Mouse (Mus musculus): ENCODE results near the gene Zbed4. TPM values are rescaled to one million over a fixed set of nuclear protein-coding genes. Genes with fewer than 3 reads are reported as not detected.
A peak's percentile ranks its signal among the peaks of the same experiment; 100 is the strongest.
"Not testable (repeated sequence)": the region's sequence is repeated elsewhere in the genome, so short reads cannot be mapped to it uniquely, and the experiment has no call there.

The Zbed4 gene
- polyA plus RNA-seq, 1 experiment from 2014 or later = 4.9 TPM

- TF ChIP-seq CTCF (IDR thresholded peaks at IDR 0.05; ENCODE audit: low read depth) = no peak
- WGBS = 78% methylated on average over 8 of the region's 8 CpGs
- Histone ChIP-seq H3K4me3 (ENCODE audit: low read depth, low read length) (no peak overlapping the region), H3K4me1 (replicated peaks; ENCODE audit: control insufficient read depth, insufficient read depth, low read length) (0 out of 2 replicates have a peak, but pooled peaks cover under 1% of the 10 kb centered on the region), H3K9ac (ENCODE audit: low read depth, low read length) (no peak overlapping the region), H3K36me3 (ENCODE audit: control insufficient read depth, insufficient read depth) (peaks cover 55% of the 10 kb centered on the region), H3K27me3 (replicated peaks; ENCODE audit: control insufficient read depth, insufficient read depth, low read length) (no peaks in the 10 kb centered on the region), H3K27ac (ENCODE audit: low read depth, low read length) (no peak overlapping the region), H3K4me2 (replicated peaks; ENCODE audit: low read depth) (no peak overlapping the region), H3K9me3 (ENCODE audit: control insufficient read depth) (no peaks in the 10 kb centered on the region)
- ATAC-seq = no peak
Observed at GRCm38 (mm10) chr15:88808121-88808520, 56.7 kb downstream of the Zbed4 start.

DNA sequence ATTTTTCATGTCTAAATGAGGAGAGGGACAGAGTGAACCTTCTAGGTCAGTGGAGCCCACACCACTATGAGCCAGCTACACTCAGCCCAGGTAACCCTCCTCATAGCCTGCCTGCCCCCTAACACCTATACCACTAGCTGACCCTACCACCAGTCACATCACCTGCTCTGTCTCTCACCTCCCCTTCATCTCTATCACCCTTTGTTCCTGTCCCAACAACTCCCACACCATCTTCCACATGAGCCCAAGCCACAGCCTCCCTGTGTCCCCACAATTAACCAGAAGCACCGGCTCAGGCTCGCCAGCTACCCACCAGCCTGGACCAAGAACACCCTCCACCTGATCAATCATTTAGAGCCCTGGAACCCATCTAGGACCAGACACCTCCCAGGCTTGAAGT, 58.9 kb downstream of the Zbed4 start:
- Histone ChIP-seq H3K4me3 (ENCODE audit: low read depth, low read length) (no peak overlapping the region), H3K36me3 (ENCODE audit: control insufficient read depth, insufficient read depth) (peaks cover 60% of the 10 kb centered on the region), H3K4me1 (replicated peaks; ENCODE audit: control insufficient read depth, insufficient read depth, low read length) (no peaks in the 10 kb centered on the region), H3K9ac (ENCODE audit: low read depth, low read length) (no peak overlapping the region), H3K4me2 (replicated peaks; ENCODE audit: low read depth) (no peak overlapping the region), H3K27me3 (replicated peaks; ENCODE audit: control insufficient read depth, insufficient read depth, low read length) (no peaks in the 10 kb centered on the region), H3K9me3 (ENCODE audit: control insufficient read depth) (no peaks in the 10 kb centered on the region), H3K27ac (ENCODE audit: low read depth, low read length) (no peak overlapping the region)
- 90% methylated on average over 2 of the region's 2 CpGs for WGBS
- ATAC-seq = no peak
- TF ChIP-seq CTCF (IDR thresholded peaks at IDR 0.05; ENCODE audit: low read depth) = no peak

DNA sequence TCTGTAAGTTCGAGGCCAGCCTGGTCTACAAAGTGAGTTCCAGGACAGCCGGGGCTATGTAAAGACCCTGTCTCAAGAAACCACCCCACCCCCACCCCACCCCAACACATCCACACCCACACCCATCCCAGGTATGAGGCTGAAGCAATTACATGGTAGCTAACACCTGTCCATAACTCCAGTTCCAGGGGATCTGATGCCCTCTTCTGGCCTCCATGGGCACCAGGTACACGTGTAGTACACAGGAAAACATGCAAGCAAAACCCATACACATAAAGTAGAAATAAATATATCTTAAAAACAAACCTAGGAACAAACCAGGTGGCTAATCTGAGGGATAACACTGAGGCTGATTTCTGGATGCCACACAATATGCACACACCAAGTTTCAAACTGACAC, 61.8 kb downstream of the Zbed4 start:
- Histone ChIP-seq H3K36me3 (ENCODE audit: control insufficient read depth, insufficient read depth) (peaks cover 50% of the 10 kb centered on the region; the same call in 1 of the 2 replicates), H3K9ac (ENCODE audit: low read depth, low read length) (no peak overlapping the region), H3K4me3 (ENCODE audit: low read depth, low read length) (no peak overlapping the region), H3K27me3 (replicated peaks; ENCODE audit: control insufficient read depth, insufficient read depth, low read length) (no peaks in the 10 kb centered on the region), H3K4me1 (replicated peaks; ENCODE audit: control insufficient read depth, insufficient read depth, low read length) (no peaks in the 10 kb centered on the region), H3K27ac (ENCODE audit: low read depth, low read length) (no peak overlapping the region), H3K4me2 (replicated peaks; ENCODE audit: low read depth) (no peak overlapping the region), H3K9me3 (ENCODE audit: control insufficient read depth) (no peaks in the 10 kb centered on the region)
- TF ChIP-seq CTCF (IDR thresholded peaks at IDR 0.05; ENCODE audit: low read depth) = peak; percentile 64
- no peak for ATAC-seq
- 82% methylated on average over 3 of the region's 3 CpGs for whole genome bisulfite sequencing

- not testable (repeated sequence) for H3K9me3 ChIP-seq (ENCODE audit: control insufficient read depth); H3K4me1 ChIP-seq (replicated peaks; ENCODE audit: control insufficient read depth, insufficient read depth, low read length); H3K4me2 ChIP-seq (replicated peaks; ENCODE audit: low read depth); H3K9ac ChIP-seq (ENCODE audit: low read depth, low read length); ATAC-seq; H3K27me3 ChIP-seq (replicated peaks; ENCODE audit: control insufficient read depth, insufficient read depth, low read length); H3K27ac ChIP-seq (ENCODE audit: low read depth, low read length); H3K4me3 ChIP-seq (ENCODE audit: low read depth, low read length)
- peaks cover 47% of the 10 kb centered on the region; the same call in 1 of the 2 replicates for H3K36me3 ChIP-seq (ENCODE audit: control insufficient read depth, insufficient read depth)
- 90% methylated on average over 2 of the region's 2 CpGs for WGBS
Observed at GRCm38 (mm10) chr15:88813873-88814272, 62.4 kb downstream of the Zbed4 start.

DNA sequence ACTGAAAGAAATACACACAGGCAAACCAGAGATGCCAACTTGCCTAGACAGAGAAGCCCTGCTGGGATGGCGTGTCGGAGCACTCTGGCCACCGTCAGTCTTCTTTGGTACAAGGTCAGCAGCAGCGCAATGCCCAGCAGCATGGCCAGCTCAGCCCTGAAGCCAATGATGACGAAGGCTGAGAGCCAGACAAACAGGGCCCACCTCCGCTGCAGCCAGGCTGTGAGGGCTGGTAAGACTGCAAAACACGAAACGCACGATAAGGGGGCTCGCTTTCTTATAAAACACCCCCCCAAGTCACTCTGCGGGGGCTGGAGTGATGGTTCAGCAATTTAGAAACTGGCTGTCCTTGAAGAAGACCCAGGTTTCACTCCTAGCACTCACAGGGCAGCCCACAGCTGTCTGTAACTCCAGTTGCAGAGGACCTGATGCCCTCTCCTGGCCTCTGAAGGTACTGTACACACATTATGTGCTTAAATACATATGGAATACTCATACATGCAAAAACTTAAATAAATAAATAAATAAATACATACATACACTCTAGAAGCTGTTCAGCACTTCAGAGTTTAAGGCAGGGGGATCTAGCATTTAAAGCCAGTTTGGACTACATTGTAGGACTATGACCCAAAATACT, 63.1 kb downstream of the Zbed4 start:
- no peak overlapping the region for H3K4me3 ChIP-seq (ENCODE audit: low read depth, low read length)
- no peaks in the 10 kb centered on the region for H3K4me1 ChIP-seq (replicated peaks; ENCODE audit: control insufficient read depth, insufficient read depth, low read length)
- H3K9ac ChIP-seq (ENCODE audit: low read depth, low read length) = no peak overlapping the region
- H3K36me3 ChIP-seq (ENCODE audit: control insufficient read depth, insufficient read depth) = peaks cover 41% of the 10 kb centered on the region; the same call in 1 of the 2 replicates
- ATAC-seq = no peak
- no peaks in the 10 kb centered on the region for H3K27me3 ChIP-seq (replicated peaks; ENCODE audit: control insufficient read depth, insufficient read depth, low read length)
- peak; percentile 59 for TF ChIP-seq CTCF (IDR thresholded peaks at IDR 0.05; ENCODE audit: low read depth)
- no peaks in the 10 kb centered on the region for H3K9me3 ChIP-seq (ENCODE audit: control insufficient read depth)
- no peak overlapping the region for H3K27ac ChIP-seq (ENCODE audit: low read depth, low read length)
- H3K4me2 ChIP-seq (replicated peaks; ENCODE audit: low read depth) = no peak overlapping the region
- 96% methylated on average over 11 of the region's 11 CpGs for WGBS

DNA sequence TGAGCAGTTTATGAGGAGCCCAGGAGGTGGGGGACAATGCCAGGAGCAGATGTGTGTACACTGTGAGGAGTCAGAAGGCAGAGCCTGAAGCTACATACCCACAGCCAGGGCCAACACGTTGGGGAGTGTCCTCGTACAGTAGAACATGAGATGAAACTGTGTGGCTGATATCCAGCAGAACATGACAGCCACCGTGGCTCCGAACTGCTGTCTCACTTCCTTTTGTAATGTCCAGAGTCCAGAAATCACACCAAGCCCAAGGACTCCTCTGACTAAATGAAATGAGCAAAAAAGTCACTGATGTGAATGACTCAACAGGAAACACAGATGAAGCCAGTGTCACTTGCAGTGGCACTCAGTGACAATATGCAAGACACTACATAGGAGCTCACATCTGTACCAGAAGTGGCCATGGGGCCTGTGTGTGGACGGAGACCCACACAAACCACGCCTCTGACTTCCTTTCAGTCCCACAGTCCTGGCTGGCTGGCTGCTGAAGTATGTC, 63.8 kb downstream of the Zbed4 start:
- TF ChIP-seq CTCF (IDR thresholded peaks at IDR 0.05; ENCODE audit: low read depth) = no peak
- Histone ChIP-seq H3K4me3 (ENCODE audit: low read depth, low read length) (no peak overlapping the region), H3K27ac (ENCODE audit: low read depth, low read length) (peak overlapping the region; percentile 35; the same call in 1 of the 2 replicates), H3K36me3 (ENCODE audit: control insufficient read depth, insufficient read depth) (peaks cover 36% of the 10 kb centered on the region; the same call in 1 of the 2 replicates), H3K9ac (ENCODE audit: low read depth, low read length) (no peak overlapping the region), H3K27me3 (replicated peaks; ENCODE audit: control insufficient read depth, insufficient read depth, low read length) (no peaks in the 10 kb centered on the region), H3K4me1 (replicated peaks; ENCODE audit: control insufficient read depth, insufficient read depth, low read length) (peaks cover under 1% of the 10 kb centered on the region; the same call in 1 of the 2 replicates), H3K4me2 (replicated peaks; ENCODE audit: low read depth) (no peak overlapping the region), H3K9me3 (ENCODE audit: control insufficient read depth) (no peaks in the 10 kb centered on the region)
- ATAC-seq = no peak
- 72% methylated on average over 6 of the region's 6 CpGs for WGBS
